Mouse (Mus musculus) C2C12 (cell line): ENCODE data around the gene Cers2.

Experiments used
- CEBPB ChIP-seq: IDR thresholded peaks from one replicate; pipeline ENCODE4 v1.6.1; 2011; ENCODE audit warnings: low read depth, mild to moderate bottlenecking, control low read depth, moderate library complexity
- CTCF ChIP-seq: IDR thresholded peaks from one replicate; pipeline ENCODE4 v1.5.1; 2011; ENCODE audit not compliant: control insufficient read depth, insufficient read depth, insufficient read length
- FOSL1 ChIP-seq: IDR thresholded peaks from one replicate; pipeline ENCODE4 v1.8.0; 2011; ENCODE audit warnings: mild to moderate bottlenecking, low read length; ENCODE audit not compliant: poor library complexity, insufficient read depth, severe bottlenecking
- MYOG ChIP-seq: IDR thresholded peaks from one replicate; pipeline ENCODE4 v1.6.1; 2011; ENCODE audit not compliant: control insufficient read depth, insufficient read length; ENCODE audit errors: extremely low read depth
- USF1 ChIP-seq: IDR thresholded peaks from one replicate; pipeline ENCODE4 v1.6.1; 2011; ENCODE audit warnings: low read depth, mild to moderate bottlenecking, control low read depth, moderate library complexity

GRCm38 (mm10) chr3:95324454-95325144 is 10.0 kb downstream of the Cers2 start:
- TF ChIP-seq CTCF (no peak), MYOG (no peak), CEBPB (no peak), USF1 (no peak), FOSL1 (no peak)
